Mouse (Mus musculus): ENCODE data around the gene Armh3. TPM values are rescaled to one million over a fixed set of nuclear protein-coding genes. Genes with fewer than 3 reads are reported as not detected.

The Armh3 gene
- total RNA-seq, 2 experiments from 2014 or later: 19.0 to 20.6 TPM

GRCm38 (mm10) chr19:46040149-46040902 lies 42.0 kb upstream of the Armh3 start:
- no peak for TF ChIP-seq CTCF (conservative IDR thresholded peaks at IDR 0.05)
- peak overlapping the region; percentile 66 for H3K4me3 ChIP-seq
- peak overlapping the region; percentile 96 for H3K27ac ChIP-seq
- no peak for DNase-seq (ENCODE audit: low spot score in 2 of 2)

GRCm38 (mm10) chr19:46039478-46039877 lies 41.2 kb upstream of the Armh3 start:
- H3K27ac ChIP-seq: peak overlapping the region; percentile 96
- no peak for TF ChIP-seq CTCF (conservative IDR thresholded peaks at IDR 0.05)
- H3K4me3 ChIP-seq: peak overlapping the region; percentile 66
- DNase-seq (ENCODE audit: low spot score in 2 of 2): peak; percentile 82 to 88

GRCm38 (mm10) chr19:46038851-46039260 lies 40.6 kb upstream of the Armh3 start:
- peak overlapping the region; percentile 96 for H3K27ac ChIP-seq
- TF ChIP-seq CTCF (conservative IDR thresholded peaks at IDR 0.05): no peak
- peak overlapping the region; percentile 66 for H3K4me3 ChIP-seq
- no peak for DNase-seq (ENCODE audit: low spot score in 2 of 2)

- Histone ChIP-seq H3K27ac (peak overlapping the region; percentile 96), H3K4me3 (peak overlapping the region; percentile 66)
- no peak for TF ChIP-seq CTCF (conservative IDR thresholded peaks at IDR 0.05)
- DNase-seq (ENCODE audit: low spot score in 2 of 2): no peak
These were observed 39.9 kb upstream of the Armh3 start for GRCm38 (mm10) chr19:46037925-46038850.

GRCm38 (mm10) chr19:46037243-46037924 lies 39.1 kb upstream of the Armh3 start:
- TF ChIP-seq CTCF (conservative IDR thresholded peaks at IDR 0.05): no peak
- H3K27ac ChIP-seq: peak overlapping the region; percentile 96

GRCm38 (mm10) chr19:46036477-46037242 lies 38.4 kb upstream of the Armh3 start:
- H3K4me3 ChIP-seq: no peak overlapping the region
- peak overlapping the region; percentile 96; the same call in 1 of the 2 replicates for H3K27ac ChIP-seq
- DNase-seq (ENCODE audit: low spot score in 2 of 2): no peak
- peak; percentile 69 for TF ChIP-seq CTCF (conservative IDR thresholded peaks at IDR 0.05)

More at GRCm38 (mm10) chr19:46037243-46037924, 39.1 kb upstream of the Armh3 start:
- H3K4me3 ChIP-seq: peak overlapping the region; percentile 66; the same call in 1 of the 2 replicates
- no peak for DNase-seq (ENCODE audit: low spot score in 2 of 2)

- no peak for TF ChIP-seq CTCF (conservative IDR thresholded peaks at IDR 0.05)
- no peak for DNase-seq (ENCODE audit: low spot score in 2 of 2)
- Histone ChIP-seq H3K27ac (no peak overlapping the region), H3K4me3 (no peak overlapping the region)
These were observed 37.7 kb upstream of the Armh3 start for GRCm38 (mm10) chr19:46035971-46036370.

GRCm38 (mm10) chr19:46033911-46034310 lies 35.6 kb upstream of the Armh3 start:
- Histone ChIP-seq H3K4me3 (no peak overlapping the region), H3K27ac (no peak overlapping the region)
- DNase-seq (ENCODE audit: low spot score in 2 of 2): no peak
- TF ChIP-seq CTCF (conservative IDR thresholded peaks at IDR 0.05): no peak

- TF ChIP-seq CTCF (conservative IDR thresholded peaks at IDR 0.05): no peak
- Histone ChIP-seq H3K27ac (peak overlapping the region; percentile 53; the same call in 1 of the 2 replicates), H3K4me3 (no peak overlapping the region)
- DNase-seq (ENCODE audit: low spot score in 2 of 2): peak in 1 of 2 experiments; percentile 51
These were observed 34.6 kb upstream of the Armh3 start for GRCm38 (mm10) chr19:46032731-46033510.

- no peak for DNase-seq (ENCODE audit: low spot score in 2 of 2)
- no peak overlapping the region for H3K27ac ChIP-seq
- no peak overlapping the region for H3K4me3 ChIP-seq
- TF ChIP-seq CTCF (conservative IDR thresholded peaks at IDR 0.05): no peak
These were observed 33.6 kb upstream of the Armh3 start for GRCm38 (mm10) chr19:46031689-46032432.
